Mouse (Mus musculus): ENCODE measurements around the gene Olfr805.

The Olfr805 gene

DNA sequence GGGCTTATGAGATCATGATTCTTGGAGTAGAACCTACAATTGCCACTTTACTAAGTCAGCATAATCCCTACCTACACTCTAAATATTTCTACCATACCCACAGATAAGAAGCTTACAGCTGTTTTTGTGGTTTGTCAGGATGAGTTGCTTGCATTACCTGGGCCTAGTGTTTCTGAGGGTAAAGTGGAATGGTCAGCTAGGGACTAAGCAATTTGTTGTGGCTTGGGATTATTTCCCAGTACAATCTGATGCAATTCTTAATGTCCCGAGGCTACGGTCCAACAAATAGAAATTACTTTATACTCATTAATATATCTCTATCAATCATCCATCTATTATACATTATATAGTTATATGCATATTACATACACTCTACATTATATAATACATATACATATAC is at the start of gene Olfr805:
TSS of gene Olfr805 (minus strand) at position 101 of the 400 bp plus-strand sequence.
- no peak for DNase-seq (ENCODE audit: low spot score in 2 of 2)

DNA sequence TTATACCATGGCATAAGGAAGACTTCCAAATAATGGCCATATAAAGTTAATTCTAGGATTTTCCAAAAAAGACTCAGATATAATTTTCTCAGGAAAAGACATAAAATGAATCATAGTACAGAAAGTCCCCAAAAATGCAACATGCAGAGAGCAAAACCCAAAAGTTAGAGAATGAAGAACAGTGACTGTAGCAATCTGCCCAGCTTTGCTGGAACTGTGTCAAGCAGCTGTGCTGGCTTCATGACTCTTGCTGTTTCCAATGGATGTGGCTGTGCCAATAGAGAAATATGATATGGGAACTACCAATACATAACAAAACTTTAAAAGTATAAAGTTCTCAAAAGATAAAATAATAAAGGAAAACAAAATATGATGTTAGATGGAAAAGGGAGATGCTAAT is 48.9 kb upstream of the Olfr805 start:
- DNase-seq (ENCODE audit: low spot score in 2 of 2): no peak

DNA sequence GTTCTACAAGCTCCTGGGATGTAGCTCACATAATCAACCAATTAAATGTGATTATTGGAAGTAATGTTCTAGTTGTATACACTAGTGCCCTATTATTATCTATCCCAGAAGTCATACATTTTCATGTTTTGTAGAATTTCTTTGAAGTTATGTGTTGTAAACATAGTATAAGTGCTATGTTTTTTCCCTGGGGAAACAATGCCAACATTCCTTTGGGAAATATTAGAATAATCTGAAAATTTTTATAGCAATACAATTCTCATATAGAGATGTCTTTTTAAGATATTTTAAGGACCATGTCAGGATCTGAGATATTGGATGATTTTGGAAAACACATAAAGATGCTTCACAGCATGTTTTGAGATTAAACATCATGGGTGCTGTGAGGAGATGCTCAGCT is 45.2 kb upstream of the Olfr805 start, which contains the start of gene Olfr809:
TSS of gene Olfr809 (plus strand) at position 301 of the 400 bp plus-strand sequence.
- DNase-seq (ENCODE audit: low spot score in 2 of 2): no peak

DNA sequence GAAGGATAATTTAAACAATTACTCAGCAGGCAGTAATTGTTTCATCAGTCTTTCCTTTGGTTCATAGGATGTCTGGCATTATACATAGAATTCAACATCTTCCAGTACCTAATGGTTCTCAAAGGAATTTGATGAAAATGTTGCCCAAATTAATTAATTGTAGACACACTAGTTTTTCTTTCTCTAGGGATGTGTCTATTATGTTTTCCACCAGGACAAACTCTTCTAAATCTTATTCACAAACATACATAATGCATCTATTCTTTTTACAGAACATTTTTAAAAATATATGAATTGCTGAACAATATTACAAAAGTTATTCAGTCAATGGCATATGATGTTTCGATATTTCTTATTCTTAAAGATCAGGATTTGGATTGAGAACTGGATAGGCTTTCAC is 36.0 kb upstream of the Olfr805 start, which contains the start of gene Olfr808:
TSS of gene Olfr808 (plus strand) at position 301 of the 400 bp plus-strand sequence.
- no peak for DNase-seq (ENCODE audit: low spot score in 2 of 2)

DNA sequence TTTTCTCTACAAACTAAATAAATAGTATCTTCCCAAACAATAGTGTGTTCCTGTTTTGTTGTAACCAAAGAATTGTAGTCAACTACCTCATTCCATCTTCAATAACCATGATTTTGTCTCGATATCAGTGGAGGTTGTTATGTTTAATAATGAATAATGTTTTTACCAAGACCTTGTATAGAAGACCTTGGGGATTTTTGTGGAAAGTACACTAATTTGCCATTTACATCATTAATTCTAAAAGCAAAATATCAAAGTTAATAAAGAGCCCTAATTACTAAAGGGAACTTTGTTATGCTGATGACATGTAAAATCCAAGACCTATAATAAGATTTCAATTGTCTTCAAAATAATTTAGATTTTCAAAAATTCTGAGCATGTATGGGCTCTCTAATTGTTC is 28.5 kb upstream of the Olfr805 start, which contains the start of gene Olfr807:
TSS of gene Olfr807 (minus strand) at position 101 of the 400 bp plus-strand sequence.
- no peak for DNase-seq (ENCODE audit: low spot score in 2 of 2)

DNA sequence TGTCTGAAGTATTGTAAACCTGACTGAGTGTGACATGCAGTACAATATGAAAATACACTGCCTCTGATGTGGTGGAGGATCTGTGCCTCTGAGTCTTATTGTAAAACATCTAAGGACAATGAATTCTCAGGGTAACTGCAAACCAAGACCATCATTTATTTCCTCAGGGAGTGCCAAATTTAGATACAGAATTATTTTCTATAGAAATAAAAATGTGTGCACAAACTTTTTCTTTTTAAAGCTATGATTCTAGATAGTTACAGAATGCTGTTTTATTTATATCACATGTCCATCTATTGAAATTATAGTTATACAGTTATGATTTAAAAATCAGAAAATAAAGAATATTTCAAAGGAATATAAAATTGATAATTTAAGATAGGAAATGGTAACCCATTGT is 12.6 kb upstream of the Olfr805 start, which contains the start of gene Olfr806:
TSS of gene Olfr806 (minus strand) at position 101 of the 400 bp plus-strand sequence.
- DNase-seq (ENCODE audit: low spot score in 2 of 2): no peak

DNA sequence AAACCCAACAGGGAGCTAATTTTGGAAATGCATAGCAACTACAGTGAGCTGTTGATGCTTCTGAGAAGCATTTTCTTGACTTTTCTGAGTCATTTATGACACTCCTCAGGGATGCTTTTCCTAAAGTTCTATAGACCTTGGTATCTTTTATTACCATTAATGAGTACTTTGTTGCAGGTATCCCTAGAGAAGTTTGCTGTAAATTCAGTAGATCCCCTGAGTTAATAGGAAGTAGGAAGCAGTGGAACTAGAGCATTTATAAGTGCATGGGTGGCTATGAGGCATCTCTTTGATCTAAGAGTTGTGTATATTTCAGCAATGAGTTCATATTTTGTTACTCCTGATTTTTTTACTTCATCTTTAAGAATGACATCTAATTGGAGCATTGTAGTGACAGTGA is 26.3 kb downstream of the Olfr805 start, which contains the start of gene Olfr804:
TSS of gene Olfr804 (plus strand) at position 301 of the 400 bp plus-strand sequence.
- no peak for DNase-seq (ENCODE audit: low spot score in 2 of 2)

DNA sequence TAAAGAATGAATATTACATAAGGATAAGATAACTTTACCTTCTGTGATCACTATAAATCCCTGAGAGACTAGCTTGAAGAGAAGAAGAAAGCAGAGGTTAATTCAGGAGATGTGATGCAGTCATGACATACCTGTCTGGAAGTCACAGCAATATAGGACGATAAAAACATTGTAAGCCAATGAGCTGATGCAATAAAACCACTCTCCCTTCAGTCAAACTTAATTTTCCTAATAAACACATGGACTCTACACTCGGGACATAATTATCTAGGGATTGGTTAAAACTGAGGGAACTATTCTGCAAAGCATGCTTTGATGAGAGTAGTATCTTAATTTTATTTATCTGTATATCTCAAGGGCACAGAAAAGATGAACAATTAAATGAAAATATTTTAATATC is 35.0 kb downstream of the Olfr805 start, which contains the start of gene Olfr803:
TSS of gene Olfr803 (minus strand) at position 101 of the 400 bp plus-strand sequence.
- DNase-seq (ENCODE audit: low spot score in 2 of 2): no peak

DNA sequence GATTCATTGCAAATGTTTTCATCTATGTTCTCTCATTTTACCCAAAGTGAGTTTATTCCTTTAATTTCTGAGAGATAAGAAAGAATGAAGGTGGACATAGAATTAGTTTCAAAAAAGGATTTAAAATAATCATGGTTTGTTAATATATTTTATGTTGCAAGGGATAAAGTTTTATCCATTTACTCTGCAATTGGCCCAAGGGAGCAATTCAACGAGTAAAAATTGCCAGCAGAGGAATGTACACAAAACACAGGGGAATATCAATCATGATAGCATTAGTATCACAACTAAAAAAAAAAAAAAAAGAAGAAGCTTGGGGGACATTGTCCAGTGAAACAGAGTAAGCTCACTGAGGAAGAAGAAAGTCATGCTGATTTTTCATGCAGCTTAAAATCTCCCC is 41.1 kb downstream of the Olfr805 start, which contains the start of gene Olfr802:
TSS of gene Olfr802 (minus strand) at position 101 of the 400 bp plus-strand sequence.
- DNase-seq (ENCODE audit: low spot score in 2 of 2): no peak

DNA sequence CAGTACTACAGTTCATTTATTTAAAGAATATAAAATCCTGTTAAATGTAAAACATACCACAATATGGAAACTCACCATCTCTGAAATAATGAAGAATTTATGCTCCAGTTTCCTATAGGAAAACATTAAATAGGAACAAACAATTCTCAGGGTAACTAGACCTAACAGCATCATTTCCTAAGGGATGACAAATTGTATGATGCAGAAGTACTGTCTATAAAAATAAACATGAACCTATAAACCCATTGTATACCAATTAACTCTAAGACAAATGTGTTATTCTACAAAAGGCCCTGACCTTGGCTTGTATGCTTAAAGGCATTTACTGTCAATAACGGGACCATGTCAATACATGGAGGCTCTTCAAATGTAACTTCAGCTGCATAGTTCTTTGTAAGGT is 55.4 kb downstream of the Olfr805 start, which contains the start of gene Olfr801:
TSS of gene Olfr801 (minus strand) at position 101 of the 400 bp plus-strand sequence.
- DNase-seq (ENCODE audit: low spot score in 2 of 2): no peak
